Mouse (Mus musculus): ENCODE data around the gene Tanc2.

- TF ChIP-seq CTCF (IDR thresholded peaks at IDR 0.05; ENCODE audit: low read depth) = no peak
- TF ChIP-seq EP300 (IDR thresholded peaks at IDR 0.05; ENCODE audit: low read depth) = no peak
Measured at GRCm38 (mm10) chr11:105958566-105958965, 368.8 kb downstream of the Tanc2 start.

Data from heart, postnatal 0 days (tissue).